Mouse (Mus musculus): ENCODE measurements around the gene Ric3. TPM values are rescaled to one million over a fixed set of nuclear protein-coding genes. Genes with fewer than 3 reads are reported as not detected.

The Ric3 gene
- polyA plus RNA-seq, 1 experiment from 2014 or later, result 34.6 TPM

DNA sequence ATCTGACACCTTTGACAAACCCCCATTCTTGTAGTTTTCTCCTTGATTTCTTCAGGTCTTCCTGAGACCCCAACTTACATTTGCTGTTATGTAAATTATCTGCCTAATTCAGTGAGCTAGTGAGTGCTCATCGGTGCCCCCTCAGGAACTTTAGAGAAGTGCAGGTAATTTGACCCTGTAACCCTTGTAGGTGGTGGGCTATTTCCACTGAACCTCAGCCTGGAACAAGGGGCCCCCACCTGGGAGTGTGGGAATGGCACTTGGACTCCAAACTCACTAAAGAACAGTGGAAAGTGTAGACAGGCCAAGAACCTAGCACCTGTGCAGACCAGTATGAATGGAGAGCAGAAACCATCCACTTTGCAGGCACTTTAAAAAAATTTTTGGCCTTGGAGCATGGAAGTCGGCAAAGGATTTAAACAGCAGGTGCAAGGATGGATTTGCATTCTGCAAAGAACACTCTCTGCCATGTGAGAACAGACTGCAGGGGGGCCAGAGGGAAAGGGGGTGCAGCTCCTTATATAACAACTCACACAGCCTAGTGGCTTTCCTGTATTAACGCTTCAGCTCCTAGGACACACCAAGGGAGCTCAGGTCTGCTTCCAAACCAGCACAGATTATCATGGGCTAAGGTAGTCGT, 82.7 kb downstream of the Ric3 start:
- ATAC-seq (ENCODE audit: low read depth), result peak; percentile 42; the same call in 1 of the 2 replicates
- Histone ChIP-seq H3K4me1 (ENCODE audit: control insufficient read depth, insufficient read depth, low read length) (no peaks in the 10 kb centered on the region), H3K27ac (ENCODE audit: low read depth, low read length) (no peak overlapping the region), H3K36me3 (ENCODE audit: control insufficient read depth, insufficient read depth, low read length) (no peaks in the 10 kb centered on the region), H3K9me3 (ENCODE audit: control insufficient read depth, low read length) (no peaks in the 10 kb centered on the region), H3K4me3 (ENCODE audit: low read depth, low read length) (no peak overlapping the region), H3K4me2 (ENCODE audit: low read depth, low read length) (no peak overlapping the region), H3K27me3 (ENCODE audit: control insufficient read depth, insufficient read depth, low read length) (no peaks in the 10 kb centered on the region), H3K9ac (replicated peaks; ENCODE audit: low read depth, low read length) (no peak overlapping the region)
- WGBS, result 49% methylated on average over 4 of the region's 4 CpGs

DNA sequence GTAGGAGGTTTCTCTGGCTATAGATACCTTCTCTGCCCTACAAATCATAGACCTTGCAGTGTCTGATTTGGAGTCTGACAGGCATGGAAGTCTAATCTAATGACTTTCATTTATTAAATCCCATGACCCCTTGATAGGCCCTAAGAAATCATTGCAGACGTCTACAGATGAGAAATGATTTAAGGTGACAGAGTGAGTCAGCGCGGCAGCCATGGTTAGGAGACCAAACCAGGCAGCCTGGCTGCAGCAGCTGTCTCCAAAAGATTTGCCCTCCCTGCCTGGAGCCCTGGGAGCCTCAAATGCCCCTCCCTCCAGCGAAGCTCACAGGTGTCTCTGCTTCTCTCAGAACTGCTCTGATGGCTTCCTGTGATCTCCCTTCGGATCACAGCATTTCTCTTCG, 87.0 kb downstream of the Ric3 start:
- Histone ChIP-seq H3K36me3 (ENCODE audit: control insufficient read depth, insufficient read depth, low read length) (no peaks in the 10 kb centered on the region), H3K9ac (replicated peaks; ENCODE audit: low read depth, low read length) (no peak overlapping the region), H3K4me2 (ENCODE audit: low read depth, low read length) (no peak overlapping the region), H3K4me3 (ENCODE audit: low read depth, low read length) (no peak overlapping the region), H3K9me3 (ENCODE audit: control insufficient read depth, low read length) (no peaks in the 10 kb centered on the region), H3K4me1 (ENCODE audit: control insufficient read depth, insufficient read depth, low read length) (no peaks in the 10 kb centered on the region), H3K27ac (ENCODE audit: low read depth, low read length) (no peak overlapping the region), H3K27me3 (ENCODE audit: control insufficient read depth, insufficient read depth, low read length) (no peaks in the 10 kb centered on the region)
- WGBS, result 58% methylated on average over 6 of the region's 6 CpGs
- no peak for ATAC-seq (ENCODE audit: low read depth)

DNA sequence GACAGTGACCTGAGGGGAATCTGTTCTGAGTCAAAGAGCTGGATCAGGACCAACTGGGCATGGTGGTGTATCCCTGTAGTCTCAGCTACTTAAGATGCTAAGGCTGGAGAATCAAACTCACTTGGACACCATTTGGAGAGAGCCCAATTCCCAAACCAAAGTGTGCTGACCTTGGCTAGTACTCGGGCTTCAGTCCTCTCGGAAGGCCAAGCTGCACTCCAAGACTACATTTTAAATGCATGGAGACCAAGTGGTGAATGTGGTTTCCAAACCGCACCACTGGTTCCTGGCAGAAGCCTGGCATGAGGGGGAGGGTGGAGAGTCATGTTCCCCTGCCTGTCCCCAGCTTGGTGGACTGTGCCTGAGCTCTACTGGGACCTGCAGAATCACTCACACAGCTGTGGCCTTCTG, 89.2 kb downstream of the Ric3 start:
- Histone ChIP-seq H3K36me3 (ENCODE audit: control insufficient read depth, insufficient read depth, low read length) (no peaks in the 10 kb centered on the region), H3K27me3 (ENCODE audit: control insufficient read depth, insufficient read depth, low read length) (no peaks in the 10 kb centered on the region), H3K27ac (ENCODE audit: low read depth, low read length) (no peak overlapping the region), H3K9ac (replicated peaks; ENCODE audit: low read depth, low read length) (no peak overlapping the region), H3K4me1 (ENCODE audit: control insufficient read depth, insufficient read depth, low read length) (no peaks in the 10 kb centered on the region), H3K9me3 (ENCODE audit: control insufficient read depth, low read length) (no peaks in the 10 kb centered on the region), H3K4me3 (ENCODE audit: low read depth, low read length) (no peak overlapping the region), H3K4me2 (ENCODE audit: low read depth, low read length) (no peak overlapping the region)
- ATAC-seq (ENCODE audit: low read depth), result no peak
- 84% methylated on average over 3 of the region's 3 CpGs for WGBS

DNA sequence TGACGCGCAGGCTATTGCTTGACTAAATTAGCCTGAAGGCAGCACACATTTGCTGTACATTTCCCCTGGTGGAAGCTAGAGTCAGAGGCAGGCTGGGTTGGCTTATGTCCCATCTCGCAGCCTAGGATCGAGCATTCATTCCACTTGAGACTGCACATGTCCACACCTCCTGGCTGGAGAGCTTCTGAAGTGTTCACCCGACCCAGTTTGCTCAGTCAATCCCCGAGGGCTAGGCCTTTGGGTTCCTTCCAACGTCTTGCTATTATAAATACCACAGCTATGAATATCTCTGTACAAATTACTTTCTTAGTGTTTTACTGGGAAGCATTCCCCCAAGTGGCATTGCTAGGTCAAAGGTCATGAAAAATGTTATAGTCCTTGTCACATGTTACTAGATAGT, 89.9 kb downstream of the Ric3 start:
- no peak overlapping the region for H3K27ac ChIP-seq (ENCODE audit: low read depth, low read length)
- H3K36me3 ChIP-seq (ENCODE audit: control insufficient read depth, insufficient read depth, low read length), result no peaks in the 10 kb centered on the region
- no peaks in the 10 kb centered on the region for H3K9me3 ChIP-seq (ENCODE audit: control insufficient read depth, low read length)
- WGBS, result 74% methylated on average over 7 of the region's 7 CpGs
- H3K9ac ChIP-seq (replicated peaks; ENCODE audit: low read depth, low read length), result no peak overlapping the region
- peak; percentile 25; the same call in 1 of the 2 replicates for ATAC-seq (ENCODE audit: low read depth)
- no peaks in the 10 kb centered on the region for H3K27me3 ChIP-seq (ENCODE audit: control insufficient read depth, insufficient read depth, low read length)
- no peak overlapping the region for H3K4me3 ChIP-seq (ENCODE audit: low read depth, low read length)
- H3K4me2 ChIP-seq (ENCODE audit: low read depth, low read length), result no peak overlapping the region
- H3K4me1 ChIP-seq (ENCODE audit: control insufficient read depth, insufficient read depth, low read length), result no peaks in the 10 kb centered on the region

DNA sequence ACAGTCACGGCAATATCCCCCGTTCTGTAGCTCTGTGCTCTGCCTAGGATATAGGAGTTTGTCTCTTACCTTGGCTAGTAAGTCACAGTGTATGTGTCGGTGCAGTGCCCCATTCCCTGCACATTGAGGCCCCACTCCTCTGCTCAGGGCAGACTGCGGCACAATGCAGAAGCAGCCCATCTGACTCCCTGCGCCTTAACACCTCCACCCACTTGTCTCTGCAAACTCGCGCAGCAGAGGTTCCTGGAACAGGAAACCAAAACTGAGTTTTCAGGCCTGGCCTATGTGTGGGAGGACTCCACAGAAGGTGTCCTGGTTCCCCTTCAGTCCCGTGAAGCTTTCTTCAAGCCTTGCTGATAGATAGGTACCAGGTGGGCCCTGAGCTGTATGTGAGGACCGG, 91.9 kb downstream of the Ric3 start:
- Histone ChIP-seq H3K4me3 (ENCODE audit: low read depth, low read length) (no peak overlapping the region), H3K9me3 (ENCODE audit: control insufficient read depth, low read length) (no peaks in the 10 kb centered on the region), H3K27ac (ENCODE audit: low read depth, low read length) (no peak overlapping the region), H3K4me2 (ENCODE audit: low read depth, low read length) (no peak overlapping the region), H3K9ac (replicated peaks; ENCODE audit: low read depth, low read length) (no peak overlapping the region), H3K4me1 (ENCODE audit: control insufficient read depth, insufficient read depth, low read length) (no peaks in the 10 kb centered on the region), H3K27me3 (ENCODE audit: control insufficient read depth, insufficient read depth, low read length) (no peaks in the 10 kb centered on the region), H3K36me3 (ENCODE audit: control insufficient read depth, insufficient read depth, low read length) (no peaks in the 10 kb centered on the region)
- WGBS, result 96% methylated on average over 9 of the region's 9 CpGs
- ATAC-seq (ENCODE audit: low read depth), result no peak

DNA sequence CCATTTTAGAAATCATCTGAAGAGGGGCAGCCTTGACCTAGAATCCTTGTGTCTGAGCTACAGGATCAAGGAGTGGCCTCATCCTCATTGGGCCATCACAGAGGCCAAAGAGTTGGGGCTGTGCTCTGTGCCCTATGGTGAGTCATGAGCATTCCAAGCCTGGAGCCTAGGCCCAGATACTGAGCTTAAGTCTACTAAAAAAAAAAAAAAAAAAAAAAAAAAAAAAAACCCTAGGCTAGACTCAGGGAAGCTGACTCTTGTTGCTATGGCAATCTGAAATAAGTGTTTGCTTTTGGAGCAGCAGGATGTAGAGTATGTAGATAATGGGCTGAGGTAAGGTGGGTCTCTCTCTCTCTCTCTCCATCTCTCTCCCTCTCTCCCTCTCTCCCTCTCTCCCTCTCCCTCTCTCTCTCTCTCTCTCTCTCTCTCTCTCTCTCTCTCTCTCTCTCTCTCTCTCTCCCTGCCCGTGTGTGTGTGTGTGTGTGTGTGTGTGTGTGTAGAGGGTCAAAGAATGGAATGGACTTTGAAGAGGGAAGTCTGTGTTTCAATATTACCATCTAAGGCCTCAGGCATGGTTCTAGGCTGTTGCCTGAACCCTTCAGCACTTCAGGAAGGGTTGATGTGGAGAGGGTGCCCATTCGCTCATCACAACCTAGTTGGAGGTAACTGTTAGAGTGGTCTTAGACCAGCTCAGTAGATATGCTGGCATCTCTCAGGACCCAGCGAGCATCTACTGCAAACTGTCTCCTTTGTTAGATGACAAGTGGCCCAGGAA, 97.0 kb downstream of the Ric3 start:
- H3K4me3 ChIP-seq (ENCODE audit: low read depth, low read length), result no peak overlapping the region
- no peaks in the 10 kb centered on the region for H3K36me3 ChIP-seq (ENCODE audit: control insufficient read depth, insufficient read depth, low read length)
- no peak for ATAC-seq (ENCODE audit: low read depth)
- 88% methylated on average over 2 of the region's 3 CpGs for WGBS
- H3K4me2 ChIP-seq (ENCODE audit: low read depth, low read length), result no peak overlapping the region
- no peaks in the 10 kb centered on the region for H3K9me3 ChIP-seq (ENCODE audit: control insufficient read depth, low read length)
- H3K27ac ChIP-seq (ENCODE audit: low read depth, low read length), result no peak overlapping the region
- H3K9ac ChIP-seq (replicated peaks; ENCODE audit: low read depth, low read length), result no peak overlapping the region
- H3K4me1 ChIP-seq (ENCODE audit: control insufficient read depth, insufficient read depth, low read length), result no peaks in the 10 kb centered on the region
- H3K27me3 ChIP-seq (ENCODE audit: control insufficient read depth, insufficient read depth, low read length), result no peaks in the 10 kb centered on the region

Other genes starting within 250 kb of the Ric3 start
- gene Olfr516, start 232.8 kb downstream of the Ric3 start, polyA plus RNA-seq (2014; fragmentation: Nextera tagmentation; extraction: Ambion mirVana), result not detected in 2 replicates
- gene Olfr517, start 211.0 kb downstream of the Ric3 start, polyA plus RNA-seq (2014; fragmentation: Nextera tagmentation; extraction: Ambion mirVana), result not detected in 2 replicates
- gene Olfr518, start 198.3 kb downstream of the Ric3 start, polyA plus RNA-seq (2014; fragmentation: Nextera tagmentation; extraction: Ambion mirVana), result not detected in 2 replicates
- not detected in 2 replicates for gene Olfr519, start 188.9 kb downstream of the Ric3 start, polyA plus RNA-seq (2014; fragmentation: Nextera tagmentation; extraction: Ambion mirVana)
- 0.05 TPM in 1 of 2 replicates, not detected in the other for gene Nlrp10, start 153.2 kb downstream of the Ric3 start, polyA plus RNA-seq (2014; fragmentation: Nextera tagmentation; extraction: Ambion mirVana)
- gene Eif3f, start 148.9 kb downstream of the Ric3 start, polyA plus RNA-seq (2014; fragmentation: Nextera tagmentation; extraction: Ambion mirVana), result 81.2 and 84.4 TPM in 2 replicates
- gene Tub, start 133.0 kb downstream of the Ric3 start, polyA plus RNA-seq (2014; fragmentation: Nextera tagmentation; extraction: Ambion mirVana), result 38.4 and 50.3 TPM in 2 replicates
- 26.2 and 33.9 TPM in 2 replicates for gene Lmo1, start 91.9 kb upstream of the Ric3 start, polyA plus RNA-seq (2014; fragmentation: Nextera tagmentation; extraction: Ambion mirVana)